Mouse (Mus musculus) hindbrain, postnatal 0 days (tissue): ENCODE measurements around the gene 5730455P16Rik. TPM values are rescaled to one million over a fixed set of nuclear protein-coding genes. Genes with fewer than 3 reads are reported as not detected.
"Not testable (repeated sequence)": the region's sequence is repeated elsewhere in the genome, so short reads cannot be mapped to it uniquely, and the experiment has no call there.

Source experiments
- ATAC-seq: fragments of 200-750 bp; cut with Nextera tagmentation; 2 replicates; pipeline ENCODE4 v1.8.0; 2017; ENCODE audit warnings: mild to moderate bottlenecking, moderate TSS enrichment, moderate library complexity
- DNase-seq: peaks from one replicate; pipeline ENCODE4 v3.0.0-alpha.2; 2015; ENCODE audit warnings: low spot score
- H3K27ac ChIP-seq: fragments of 300-500 bp; sonication (generic); 2 replicates; pipeline ENCODE4 v1.5.1; 2014; ENCODE audit warnings: mild to moderate bottlenecking
- H3K27me3 ChIP-seq: fragments of 300-500 bp; sonication (generic); 2 replicates; pipeline ENCODE4 v1.6.1; 2014; ENCODE audit warnings: low read length, mixed read lengths; ENCODE audit not compliant: insufficient read depth
- H3K36me3 ChIP-seq: fragments of 300-500 bp; sonication (generic); 2 replicates; pipeline ENCODE4 v1.6.1; 2014; ENCODE audit warnings: low read length, mixed read lengths; ENCODE audit not compliant: insufficient read depth
- H3K4me1 ChIP-seq: fragments of 300-500 bp; sonication (generic); 2 replicates; pipeline ENCODE4 v1.6.1; 2014; ENCODE audit warnings: antibody characterized with exemption, low read length, mixed read lengths; ENCODE audit not compliant: insufficient read depth
- H3K4me2 ChIP-seq: fragments of 300-500 bp; sonication (generic); 2 replicates; pipeline ENCODE4 v1.6.1; 2014; ENCODE audit warnings: low read depth, mild to moderate bottlenecking, low read length, moderate library complexity, mixed read lengths
- H3K4me3 ChIP-seq: fragments of 300-500 bp; sonication (generic); 2 replicates; pipeline ENCODE4 v1.5.1; 2014; ENCODE audit warnings: low read length
- H3K9ac ChIP-seq: fragments of 300-500 bp; sonication (generic); replicated peaks from 2 replicates; pipeline ENCODE4 v1.6.1; 2014; ENCODE audit warnings: mild to moderate bottlenecking, low read length, moderate library complexity, mixed read lengths
- H3K9me3 ChIP-seq: fragments of 300-500 bp; sonication (generic); 2 replicates; pipeline ENCODE4 v1.6.1; 2016; ENCODE audit warnings: low read length, mixed read lengths
- CTCF ChIP-seq: IDR thresholded peaks from 2 replicates; pipeline ENCODE4 v1.5.1; 2016; ENCODE audit warnings: antibody characterized with exemption, control low read depth, low read depth
- WGBS: fragments of 180-500 bp; shearing (Covaris S2); extraction: QIAGEN DNeasy Blood & Tissue Kit; methylation state at CpG from one replicate; pipeline ENCODE4 v1.1.7; 2014; 5-methylcytosine and 5-hydroxymethylcytosine counted together
- polyA plus RNA-seq: library from polyadenylated mRNA; unstranded; fragments of >200 nt; fragmentation: Nextera tagmentation; extraction: Ambion mirVana; gene quantifications from 2 replicates; pipeline ENCODE4 v1.2.1, GENCODE M21; 2015
- total RNA-seq: library from RNA; depleted of rRNA; stranded (reverse); fragments of >200 nt; gene quantifications from 2 replicates; pipeline ENCODE4 v1.2.3, GENCODE M21; 2014

5730455P16Rik gene
- total and polyA plus RNA-seq, 2 experiments from 2014 or later, result 24.2 to 49.2 TPM

DNA sequence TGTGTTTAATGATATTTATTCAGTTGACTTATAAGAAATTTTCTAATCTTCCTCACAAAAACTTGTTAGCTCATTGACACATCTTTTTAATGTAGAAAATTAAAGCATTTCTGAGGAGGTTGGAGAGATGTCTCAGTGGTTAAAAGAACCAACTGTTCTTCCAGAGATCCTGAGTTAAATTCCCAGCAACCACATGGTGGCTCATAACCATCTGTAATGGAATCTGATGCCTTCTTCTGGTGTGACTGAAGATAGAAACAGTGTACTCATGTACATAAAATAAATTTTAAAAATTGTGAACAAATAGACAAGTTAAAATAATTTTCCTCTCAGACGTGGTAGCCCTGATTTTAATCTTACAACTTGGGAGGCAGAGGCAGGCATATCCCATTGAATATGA is 12.1 kb upstream of the 5730455P16Rik start:
- Histone ChIP-seq H3K9ac (no peak overlapping the region), H3K4me3 (no peak overlapping the region), H3K27ac (no peak overlapping the region), H3K27me3 (no peaks in the 10 kb centered on the region), H3K4me2 (no peak overlapping the region), H3K36me3 (peaks cover 20% of the 10 kb centered on the region), H3K9me3 (no peaks in the 10 kb centered on the region), H3K4me1 (peaks cover 12% of the 10 kb centered on the region; the same call in 1 of the 2 replicates)
- 90% methylated on average over 1 of the region's 1 CpGs for WGBS
- no peak for DNase-seq
- TF ChIP-seq CTCF, result no peak
- no peak for ATAC-seq

- H3K9me3 ChIP-seq, result no peaks in the 10 kb centered on the region
- peaks cover 16% of the 10 kb centered on the region for H3K4me1 ChIP-seq
- no peak overlapping the region; the same call in 1 of the 2 replicates for H3K9ac ChIP-seq
- WGBS, result 74% methylated on average over 2 of the region's 2 CpGs
- H3K36me3 ChIP-seq, result peaks cover 12% of the 10 kb centered on the region
- no peak for ATAC-seq
- TF ChIP-seq CTCF, result no peak
- DNase-seq, result no peak
- H3K4me3 ChIP-seq, result no peak overlapping the region
- no peak overlapping the region for H3K27ac ChIP-seq
- no peaks in the 10 kb centered on the region for H3K27me3 ChIP-seq
- H3K4me2 ChIP-seq, result peak overlapping the region; percentile 83
These were observed 9.0 kb upstream of the 5730455P16Rik start for GRCm38 (mm10) chr11:80386790-80387189.

GRCm38 (mm10) chr11:80385055-80385454 is 7.2 kb upstream of the 5730455P16Rik start:
- Histone ChIP-seq H3K4me2 (peak overlapping the region; percentile 83), H3K4me3 (peak overlapping the region; percentile 60), H3K36me3 (peaks cover 5% of the 10 kb centered on the region), H3K27ac (no peak overlapping the region), H3K9ac (peak overlapping the region; percentile 49), H3K9me3 (no peaks in the 10 kb centered on the region), H3K27me3 (no peaks in the 10 kb centered on the region), H3K4me1 (peaks cover 16% of the 10 kb centered on the region)
- no peak for ATAC-seq
- no peak for TF ChIP-seq CTCF
- WGBS, result 34% methylated on average over 4 of the region's 4 CpGs
- DNase-seq, result no peak

GRCm38 (mm10) chr11:80384461-80384860 is 6.6 kb upstream of the 5730455P16Rik start:
- Histone ChIP-seq H3K4me1 (peaks cover 16% of the 10 kb centered on the region), H3K36me3 (peaks cover 5% of the 10 kb centered on the region), H3K4me2 (peak overlapping the region; percentile 83), H3K4me3 (peak overlapping the region; percentile 60), H3K9me3 (no peaks in the 10 kb centered on the region), H3K9ac (peak overlapping the region; percentile 49), H3K27ac (no peak overlapping the region), H3K27me3 (no peaks in the 10 kb centered on the region)
- TF ChIP-seq CTCF, result no peak
- no peak for ATAC-seq
- no peak for DNase-seq

GRCm38 (mm10) chr11:80383626-80384046 is 5.8 kb upstream of the 5730455P16Rik start:
- peaks cover 16% of the 10 kb centered on the region for H3K4me1 ChIP-seq
- WGBS, result 0% methylated on average over 20 of the region's 20 CpGs
- peak overlapping the region; percentile 84 for H3K9ac ChIP-seq
- H3K9me3 ChIP-seq, result no peaks in the 10 kb centered on the region
- DNase-seq (peak; percentile 57), ATAC-seq (no peak)
- peak overlapping the region; percentile 83 for H3K4me2 ChIP-seq
- TF ChIP-seq CTCF, result no peak
- H3K27ac ChIP-seq, result peak overlapping the region; percentile 90
- H3K36me3 ChIP-seq, result no peaks in the 10 kb centered on the region; the same call in 1 of the 2 replicates
- H3K4me3 ChIP-seq, result peak overlapping the region; percentile 60
- no peaks in the 10 kb centered on the region for H3K27me3 ChIP-seq

DNA sequence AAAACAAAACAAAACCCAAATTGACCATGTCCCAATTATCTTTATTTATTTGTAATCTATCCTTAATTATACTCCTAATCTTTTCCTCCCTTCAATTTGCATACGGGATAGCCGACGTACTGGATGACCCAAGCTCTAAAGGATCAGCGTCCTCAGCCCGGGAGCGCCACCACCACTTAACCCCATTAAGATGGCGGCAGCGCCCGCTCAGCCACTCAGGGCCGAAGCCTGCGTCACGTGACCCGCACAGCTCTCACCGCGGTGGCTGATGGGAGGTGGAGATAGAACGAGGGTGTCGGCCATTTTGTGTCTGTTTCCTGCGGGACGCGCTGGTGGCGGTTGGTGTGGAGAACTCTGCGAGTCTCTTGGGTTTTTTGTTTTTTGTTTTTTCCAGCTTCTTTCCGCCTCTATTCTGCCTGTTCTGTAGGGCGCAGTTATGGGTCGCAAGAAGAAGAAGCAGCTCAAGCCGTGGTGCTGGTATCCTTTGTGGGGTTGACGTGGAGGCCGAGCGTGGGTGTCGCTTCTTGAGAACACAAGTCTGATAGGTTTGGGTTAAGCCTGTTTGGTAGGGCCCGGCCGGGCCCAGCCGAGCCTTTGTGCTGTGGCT is 5.3 kb upstream of the 5730455P16Rik start, which contains the start of gene Zfp207:
Zfp207 (plus strand) TSS at position 261 of the 607 bp plus-strand sequence.
- H3K27ac ChIP-seq, result peak within 1 kb of the TSS; percentile 90
- H3K4me3 ChIP-seq, result peak within 1 kb of the TSS; percentile 60
- WGBS, result under 1% methylated on average over 33 of the region's 33 CpGs

GRCm38 (mm10) chr11:80382626-80383018 is 4.8 kb upstream of the 5730455P16Rik start:
- no peak for TF ChIP-seq CTCF
- ATAC-seq, result peak; percentile 47; the same call in 1 of the 2 replicates
- H3K4me3 ChIP-seq, result peak overlapping the region; percentile 60

More for the DNA sequence above, 5.3 kb upstream of the 5730455P16Rik start, which contains the start of gene Zfp207:
- no peaks in the 10 kb centered on the region for H3K27me3 ChIP-seq
- ATAC-seq, result peak; percentile 97
- H3K9me3 ChIP-seq, result no peaks in the 10 kb centered on the region
- peak within 1 kb of the TSS; percentile 83 for H3K4me2 ChIP-seq
- TF ChIP-seq CTCF, result no peak; the same call in 1 of the 2 replicates
- peaks cover 16% of the 10 kb centered on the region for H3K4me1 ChIP-seq
- peak; percentile 99 for DNase-seq
- peak within 1 kb of the TSS; percentile 84 for H3K9ac ChIP-seq
- H3K36me3 ChIP-seq, result no peaks in the 10 kb centered on the region; the same call in 1 of the 2 replicates

GRCm38 (mm10) chr11:80379184-80379583 is 1.4 kb upstream of the 5730455P16Rik start:
- not testable (repeated sequence) for ATAC-seq, DNase-seq
- WGBS, result 95% methylated on average over 7 of the region's 7 CpGs

More at GRCm38 (mm10) chr11:80382626-80383018, 4.8 kb upstream of the 5730455P16Rik start:
- H3K9me3 ChIP-seq, result no peaks in the 10 kb centered on the region
- peak; percentile 45 for DNase-seq
- peaks cover 16% of the 10 kb centered on the region for H3K4me1 ChIP-seq
- peak overlapping the region; percentile 90 for H3K27ac ChIP-seq
- no peaks in the 10 kb centered on the region; the same call in 1 of the 2 replicates for H3K36me3 ChIP-seq
- H3K27me3 ChIP-seq, result no peaks in the 10 kb centered on the region
- peak overlapping the region; percentile 84 for H3K9ac ChIP-seq
- H3K4me2 ChIP-seq, result peak overlapping the region; percentile 73
- WGBS, result 6% methylated on average over 12 of the region's 12 CpGs

More at GRCm38 (mm10) chr11:80379184-80379583, 1.4 kb upstream of the 5730455P16Rik start:
- not testable (repeated sequence) for H3K9me3 ChIP-seq, H3K4me3 ChIP-seq, H3K4me1 ChIP-seq, H3K36me3 ChIP-seq, H3K4me2 ChIP-seq, H3K9ac ChIP-seq, H3K27me3 ChIP-seq, H3K27ac ChIP-seq
